Mouse (Mus musculus) lung, postnatal 0 days (tissue): ENCODE data around the gene Adora3.

ENCODE experiments used
- CTCF ChIP-seq: IDR thresholded peaks from 2 replicates; pipeline ENCODE4 v1.5.1; 2016; ENCODE audit warnings: antibody characterized with exemption, mild to moderate bottlenecking
- EP300 ChIP-seq: IDR thresholded peaks from 2 replicates; pipeline ENCODE4 v1.6.1; 2016; ENCODE audit warnings: antibody characterized with exemption, mild to moderate bottlenecking, control low read depth

GRCm38 (mm10) chr3:105824103-105824502 is 46.6 kb upstream of the Adora3 start:
- no peak for TF ChIP-seq CTCF
- TF ChIP-seq EP300 = no peak
